Mouse (Mus musculus) liver, postnatal 0 days (tissue): ENCODE data around the gene Clmn. TPM values are rescaled to one million over a fixed set of nuclear protein-coding genes. Genes with fewer than 3 reads are reported as not detected.

Experiments
- ATAC-seq: fragments of 200-750 bp; cut with Nextera tagmentation; 2 replicates; pipeline ENCODE4 v1.8.0; 2017; ENCODE audit warnings: mild to moderate bottlenecking, moderate library complexity
- DNase-seq: peaks from one replicate; pipeline ENCODE4 v3.0.0-alpha.2; 2016
- H3K27ac ChIP-seq: fragments of 300-500 bp; sonication (generic); 2 replicates; pipeline ENCODE4 v1.5.1; 2014; ENCODE audit warnings: antibody characterized with exemption, moderate library complexity, mild to moderate bottlenecking, low read depth
- H3K27me3 ChIP-seq: fragments of 300-500 bp; sonication (generic); 2 replicates; pipeline ENCODE4 v1.6.1; 2014; ENCODE audit warnings: low read length, control low read depth, mixed read lengths; ENCODE audit not compliant: insufficient read depth
- H3K36me3 ChIP-seq: fragments of 300-500 bp; sonication (generic); replicated peaks from 2 replicates; pipeline ENCODE4 v1.6.1; 2014; ENCODE audit warnings: mild to moderate bottlenecking, control low read depth, low read length, moderate library complexity, mixed read lengths; ENCODE audit not compliant: insufficient read depth
- H3K4me1 ChIP-seq: fragments of 300-500 bp; sonication (generic); 2 replicates; pipeline ENCODE4 v1.6.1; 2014; ENCODE audit warnings: antibody characterized with exemption, mild to moderate bottlenecking, control low read depth; ENCODE audit not compliant: insufficient read depth
- H3K4me2 ChIP-seq: fragments of 300-500 bp; sonication (generic); 2 replicates; pipeline ENCODE4 v1.6.1; 2014; ENCODE audit warnings: low read depth, mild to moderate bottlenecking, low read length, moderate library complexity, mixed read lengths
- H3K4me3 ChIP-seq: fragments of 300-500 bp; sonication (generic); 2 replicates; pipeline ENCODE4 v1.5.1; 2014; ENCODE audit warnings: low read depth, low read length
- H3K9ac ChIP-seq: fragments of 300-500 bp; sonication (generic); replicated peaks from 2 replicates; pipeline ENCODE4 v1.6.1; 2014; ENCODE audit warnings: mild to moderate bottlenecking, moderate library complexity
- H3K9me3 ChIP-seq: fragments of 300-500 bp; sonication (generic); 2 replicates; pipeline ENCODE4 v1.6.1; 2016; ENCODE audit warnings: mild to moderate bottlenecking, control low read depth, low read length, mixed read lengths
- CTCF ChIP-seq: sonication (generic); IDR thresholded peaks from 2 replicates; pipeline ENCODE4 v1.5.1; 2016; ENCODE audit warnings: antibody characterized with exemption, low read depth
- EP300 ChIP-seq: IDR thresholded peaks from 2 replicates; pipeline ENCODE4 v1.6.1; 2016; ENCODE audit warnings: antibody characterized with exemption, low read depth, mild to moderate bottlenecking
- WGBS: fragments of 180-500 bp; shearing (Covaris S2); extraction: QIAGEN DNeasy Blood & Tissue Kit; methylation state at CpG from one replicate; pipeline ENCODE4 v1.1.7; 2014; ENCODE audit not compliant: insufficient replicate concordance; 5-methylcytosine and 5-hydroxymethylcytosine counted together
- polyA plus RNA-seq: library from polyadenylated mRNA; unstranded; fragments of >200 nt; fragmentation: Nextera tagmentation; extraction: Ambion mirVana; gene quantifications from 2 replicates; pipeline ENCODE4 v1.2.1, GENCODE M21; 2015

Clmn gene
- polyA plus RNA-seq, 1 experiment from 2014 or later: 1.9 TPM

- Histone ChIP-seq H3K27me3 (no peaks in the 10 kb centered on the region), H3K4me3 (no peak overlapping the region)
Observed at GRCm38 (mm10) chr12:104886104-104886503, 21.2 kb upstream of the Clmn start.

GRCm38 (mm10) chr12:104882533-104882932 lies 17.7 kb upstream of the Clmn start:
- Histone ChIP-seq H3K9me3 (no peaks in the 10 kb centered on the region), H3K27me3 (no peaks in the 10 kb centered on the region), H3K4me2 (no peak overlapping the region), H3K27ac (no peak overlapping the region), H3K36me3 (no peaks in the 10 kb centered on the region), H3K4me1 (no peaks in the 10 kb centered on the region), H3K4me3 (no peak overlapping the region), H3K9ac (no peak overlapping the region)
- no peak for ATAC-seq
- no peak for DNase-seq
- 48% methylated on average over 5 of the region's 5 CpGs for WGBS
- TF ChIP-seq EP300: no peak
- TF ChIP-seq CTCF: no peak

More at GRCm38 (mm10) chr12:104886104-104886503, 21.2 kb upstream of the Clmn start:
- ATAC-seq: no peak
- H3K9ac ChIP-seq: no peak overlapping the region
- no peaks in the 10 kb centered on the region for H3K4me1 ChIP-seq
- H3K9me3 ChIP-seq: no peaks in the 10 kb centered on the region
- H3K36me3 ChIP-seq: no peaks in the 10 kb centered on the region
- no peak overlapping the region for H3K4me2 ChIP-seq
- DNase-seq: no peak
- TF ChIP-seq EP300: no peak
- TF ChIP-seq CTCF: no peak
- WGBS: 81% methylated on average over 7 of the region's 7 CpGs
- no peak overlapping the region for H3K27ac ChIP-seq

- no peaks in the 10 kb centered on the region for H3K27me3 ChIP-seq
- TF ChIP-seq EP300: no peak
- TF ChIP-seq CTCF: no peak
- no peaks in the 10 kb centered on the region for H3K9me3 ChIP-seq
- 45% methylated on average over 2 of the region's 2 CpGs for WGBS
- no peak overlapping the region for H3K9ac ChIP-seq
- DNase-seq: no peak
- H3K36me3 ChIP-seq: no peaks in the 10 kb centered on the region
- no peak for ATAC-seq
- H3K4me1 ChIP-seq: no peaks in the 10 kb centered on the region
- no peak overlapping the region for H3K4me2 ChIP-seq
- no peak overlapping the region for H3K4me3 ChIP-seq
- H3K27ac ChIP-seq: no peak overlapping the region
Observed at GRCm38 (mm10) chr12:104882061-104882460, 17.2 kb upstream of the Clmn start.

- no peak overlapping the region for H3K4me2 ChIP-seq
- no peaks in the 10 kb centered on the region for H3K9me3 ChIP-seq
- no peaks in the 10 kb centered on the region for H3K27me3 ChIP-seq
- DNase-seq (no peak), ATAC-seq (no peak)
- no peak overlapping the region for H3K27ac ChIP-seq
- H3K4me3 ChIP-seq: no peak overlapping the region
- H3K9ac ChIP-seq: no peak overlapping the region
- no peaks in the 10 kb centered on the region for H3K4me1 ChIP-seq
- 67% methylated on average over 4 of the region's 4 CpGs for WGBS
- no peak for TF ChIP-seq EP300
- no peak for TF ChIP-seq CTCF
- H3K36me3 ChIP-seq: no peaks in the 10 kb centered on the region
Observed at GRCm38 (mm10) chr12:104881518-104882060, 16.7 kb upstream of the Clmn start.

GRCm38 (mm10) chr12:104880367-104880766 lies 15.5 kb upstream of the Clmn start:
- ATAC-seq: no peak
- Histone ChIP-seq H3K27ac (no peak overlapping the region), H3K4me2 (no peak overlapping the region), H3K4me1 (no peaks in the 10 kb centered on the region), H3K4me3 (no peak overlapping the region), H3K9me3 (no peaks in the 10 kb centered on the region), H3K36me3 (no peaks in the 10 kb centered on the region), H3K27me3 (no peaks in the 10 kb centered on the region), H3K9ac (no peak overlapping the region)
- TF ChIP-seq CTCF: no peak
- no peak for TF ChIP-seq EP300
- DNase-seq: no peak
- WGBS: 82% methylated on average over 12 of the region's 12 CpGs

GRCm38 (mm10) chr12:104879577-104879989 lies 14.7 kb upstream of the Clmn start:
- H3K9me3 ChIP-seq: no peaks in the 10 kb centered on the region
- no peak for DNase-seq
- no peak overlapping the region for H3K4me3 ChIP-seq
- no peak overlapping the region for H3K9ac ChIP-seq
- no peak overlapping the region for H3K4me2 ChIP-seq
- no peaks in the 10 kb centered on the region for H3K27me3 ChIP-seq
- no peak for TF ChIP-seq CTCF
- TF ChIP-seq EP300: no peak
- H3K27ac ChIP-seq: no peak overlapping the region
- no peaks in the 10 kb centered on the region for H3K4me1 ChIP-seq
- H3K36me3 ChIP-seq: no peaks in the 10 kb centered on the region
- 68% methylated on average over 10 of the region's 10 CpGs for WGBS
- ATAC-seq: no peak

GRCm38 (mm10) chr12:104876053-104876452 lies 11.2 kb upstream of the Clmn start:
- WGBS: 61% methylated on average over 3 of the region's 3 CpGs
- no peak for ATAC-seq

More at GRCm38 (mm10) chr12:104876053-104876452, 11.2 kb upstream of the Clmn start:
- no peak for TF ChIP-seq EP300
- no peak for TF ChIP-seq CTCF
- Histone ChIP-seq H3K9me3 (no peaks in the 10 kb centered on the region), H3K27ac (no peak overlapping the region), H3K36me3 (no peaks in the 10 kb centered on the region), H3K4me2 (no peak overlapping the region), H3K4me1 (no peaks in the 10 kb centered on the region), H3K9ac (no peak overlapping the region), H3K4me3 (no peak overlapping the region), H3K27me3 (no peaks in the 10 kb centered on the region)
- no peak for DNase-seq
